Mouse (Mus musculus): ENCODE results near the gene Eps8. TPM values are rescaled to one million over a fixed set of nuclear protein-coding genes. Genes with fewer than 3 reads are reported as not detected.

The Eps8 gene
- polyA plus RNA-seq, 1 experiment, result 5.6 TPM

DNA sequence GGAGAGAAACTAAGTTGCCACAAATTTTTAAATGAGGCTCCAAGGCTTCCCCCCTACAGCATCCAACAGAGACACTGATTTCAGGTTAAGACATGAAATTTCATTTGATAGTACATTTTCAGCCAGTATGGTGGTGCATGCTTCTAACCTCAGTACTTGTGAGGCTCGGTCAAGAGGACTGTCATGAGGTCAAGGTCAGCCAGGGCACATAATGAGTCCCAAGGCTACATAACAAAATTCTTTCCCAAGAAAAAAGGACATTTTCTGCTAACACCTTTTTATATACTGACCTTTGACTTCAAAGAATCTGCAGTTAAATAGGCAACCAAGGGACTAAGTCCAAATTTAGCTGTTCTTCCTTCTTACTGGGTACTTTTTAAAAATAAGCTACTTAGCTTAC, 181.2 kb downstream of the Eps8 start:
- Histone ChIP-seq H3K27ac (ENCODE audit: insufficient read depth, low read length) (no peak overlapping the region; the same call in 1 of the 2 replicates), H3K27me3 (ENCODE audit: control insufficient read depth, insufficient read depth, low read length) (no peaks in the 10 kb centered on the region), H3K36me3 (ENCODE audit: control insufficient read depth, insufficient read depth, low read length) (peaks cover 2% of the 10 kb centered on the region; the same call in 1 of the 2 replicates), H3K4me3 (ENCODE audit: extremely low read depth, insufficient read depth, insufficient read length) (no peak overlapping the region), H3K4me1 (ENCODE audit: control insufficient read depth, insufficient read depth, insufficient read length) (peaks cover 5% of the 10 kb centered on the region; the same call in 1 of the 2 replicates)
- DNase-seq (ENCODE audit: low read depth in 1 of 2, low spot score in 2 of 2), result no peak
- WGBS, result 81% methylated on average over 1 of the region's 1 CpGs
- TF ChIP-seq CTCF (IDR thresholded peaks at IDR 0.05; ENCODE audit: extremely low read depth, insufficient read depth, insufficient read length, insufficient replicate concordance) (no peak), POLR2A (IDR thresholded peaks at IDR 0.05; ENCODE audit: low read depth, low read length) (no peak)

DNA sequence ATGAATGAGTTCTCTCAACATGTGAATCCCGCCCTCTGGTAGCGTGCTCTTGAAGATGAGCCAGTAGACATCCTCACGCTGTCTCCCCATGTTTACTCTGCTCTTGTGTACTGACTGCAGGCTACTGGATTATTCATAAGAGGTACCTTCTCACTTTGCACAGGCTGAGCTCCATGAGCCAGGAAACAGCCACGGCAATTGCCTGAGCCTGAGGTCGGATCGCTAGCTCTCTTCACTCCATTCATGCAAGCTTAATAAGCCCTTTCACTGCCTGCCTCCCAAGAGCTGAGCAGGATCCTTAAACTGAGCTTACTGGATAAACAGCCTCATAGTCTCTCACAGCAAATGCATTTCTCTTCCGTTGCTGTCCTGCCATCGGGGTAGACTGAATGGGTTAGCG, 182.5 kb downstream of the Eps8 start:
- Histone ChIP-seq H3K4me1 (ENCODE audit: control insufficient read depth, insufficient read depth, insufficient read length) (peaks cover 5% of the 10 kb centered on the region; the same call in 1 of the 2 replicates), H3K4me3 (ENCODE audit: extremely low read depth, insufficient read depth, insufficient read length) (no peak overlapping the region), H3K27ac (ENCODE audit: insufficient read depth, low read length) (no peak overlapping the region), H3K27me3 (ENCODE audit: control insufficient read depth, insufficient read depth, low read length) (no peaks in the 10 kb centered on the region), H3K36me3 (ENCODE audit: control insufficient read depth, insufficient read depth, low read length) (no peaks in the 10 kb centered on the region)
- 95% methylated on average over 9 of the region's 9 CpGs for WGBS
- no peak for DNase-seq (ENCODE audit: low read depth in 1 of 2, low spot score in 2 of 2)
- TF ChIP-seq POLR2A (IDR thresholded peaks at IDR 0.05; ENCODE audit: low read depth, low read length), result no peak
- no peak for TF ChIP-seq CTCF (IDR thresholded peaks at IDR 0.05; ENCODE audit: extremely low read depth, insufficient read depth, insufficient read length, insufficient replicate concordance)

DNA sequence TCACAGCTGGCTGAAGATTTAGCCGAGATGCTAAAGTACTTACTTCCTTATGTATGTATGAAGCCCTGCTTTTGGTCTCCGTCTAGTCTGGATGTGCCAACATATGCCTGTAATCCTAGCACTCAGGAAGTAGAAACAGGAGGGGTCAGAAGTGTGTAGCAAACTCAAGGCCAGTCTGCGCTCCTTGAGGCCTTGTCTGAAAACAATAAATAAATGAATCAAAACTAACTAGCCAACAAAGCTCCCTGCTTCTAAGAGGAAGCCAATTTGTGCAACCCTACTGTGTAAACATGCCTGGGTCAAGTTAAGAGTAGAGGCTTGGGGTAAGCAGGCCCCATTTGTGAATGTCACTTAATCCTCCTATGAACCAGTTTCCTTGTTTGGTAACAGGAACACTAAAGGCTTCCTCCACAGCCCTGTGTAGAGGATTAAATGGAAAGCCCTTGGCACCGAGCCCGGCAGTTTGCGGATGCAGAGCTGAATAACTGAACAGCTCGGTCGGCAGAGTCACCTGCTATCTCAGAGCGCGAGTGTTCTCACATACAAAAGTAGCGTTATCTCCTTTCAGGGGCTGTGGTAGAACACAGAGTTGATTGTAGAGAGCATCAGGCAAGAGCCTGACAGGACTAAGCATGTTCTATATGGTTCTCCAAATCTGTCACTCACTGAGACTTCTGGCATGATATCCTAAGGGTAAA, 183.6 kb downstream of the Eps8 start:
- peak overlapping the region; percentile 49; the same call in 1 of the 2 replicates for H3K27ac ChIP-seq (ENCODE audit: insufficient read depth, low read length)
- 35% methylated on average over 11 of the region's 11 CpGs for WGBS

DNA sequence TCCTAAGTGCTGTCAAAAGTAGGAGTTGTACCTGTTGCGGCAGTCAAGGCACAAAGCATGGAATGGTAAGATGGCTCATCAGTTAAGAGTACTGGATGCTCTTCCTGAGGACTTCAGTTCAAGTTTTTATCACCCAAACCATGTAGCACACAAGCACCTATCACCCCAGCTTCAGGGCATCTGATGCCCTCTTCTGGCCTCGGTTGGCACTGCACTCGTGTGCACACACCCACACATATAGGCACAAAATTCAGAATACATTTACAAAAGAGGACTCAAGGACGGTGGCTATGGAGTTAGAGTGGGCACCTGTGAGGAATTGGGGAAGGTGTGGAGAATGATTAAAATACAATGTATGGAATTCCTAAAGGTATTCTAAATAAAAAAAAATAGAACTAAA, 185.1 kb downstream of the Eps8 start:
- TF ChIP-seq CTCF (IDR thresholded peaks at IDR 0.05; ENCODE audit: extremely low read depth, insufficient read depth, insufficient read length, insufficient replicate concordance) (no peak), POLR2A (IDR thresholded peaks at IDR 0.05; ENCODE audit: low read depth, low read length) (no peak)
- no peak for DNase-seq (ENCODE audit: low read depth in 1 of 2, low spot score in 2 of 2)
- peaks cover 5% of the 10 kb centered on the region; the same call in 1 of the 2 replicates for H3K4me1 ChIP-seq (ENCODE audit: control insufficient read depth, insufficient read depth, insufficient read length)
- H3K36me3 ChIP-seq (ENCODE audit: control insufficient read depth, insufficient read depth, low read length), result no peaks in the 10 kb centered on the region
- no peak overlapping the region for H3K27ac ChIP-seq (ENCODE audit: insufficient read depth, low read length)
- no peaks in the 10 kb centered on the region for H3K27me3 ChIP-seq (ENCODE audit: control insufficient read depth, insufficient read depth, low read length)
- H3K4me3 ChIP-seq (ENCODE audit: extremely low read depth, insufficient read depth, insufficient read length), result no peak overlapping the region
- 95% methylated on average over 4 of the region's 4 CpGs for WGBS

More for the DNA sequence above, 183.6 kb downstream of the Eps8 start:
- no peak overlapping the region for H3K4me3 ChIP-seq (ENCODE audit: extremely low read depth, insufficient read depth, insufficient read length)
- H3K4me1 ChIP-seq (ENCODE audit: control insufficient read depth, insufficient read depth, insufficient read length), result peaks cover 5% of the 10 kb centered on the region; the same call in 1 of the 2 replicates
- TF ChIP-seq CTCF (IDR thresholded peaks at IDR 0.05; ENCODE audit: extremely low read depth, insufficient read depth, insufficient read length, insufficient replicate concordance) (no peak), POLR2A (IDR thresholded peaks at IDR 0.05; ENCODE audit: low read depth, low read length) (no peak)
- H3K27me3 ChIP-seq (ENCODE audit: control insufficient read depth, insufficient read depth, low read length), result no peaks in the 10 kb centered on the region
- peak in 1 of 2 experiments; percentile 45 for DNase-seq (ENCODE audit: low read depth in 1 of 2, low spot score in 2 of 2)
- H3K36me3 ChIP-seq (ENCODE audit: control insufficient read depth, insufficient read depth, low read length), result no peaks in the 10 kb centered on the region

DNA sequence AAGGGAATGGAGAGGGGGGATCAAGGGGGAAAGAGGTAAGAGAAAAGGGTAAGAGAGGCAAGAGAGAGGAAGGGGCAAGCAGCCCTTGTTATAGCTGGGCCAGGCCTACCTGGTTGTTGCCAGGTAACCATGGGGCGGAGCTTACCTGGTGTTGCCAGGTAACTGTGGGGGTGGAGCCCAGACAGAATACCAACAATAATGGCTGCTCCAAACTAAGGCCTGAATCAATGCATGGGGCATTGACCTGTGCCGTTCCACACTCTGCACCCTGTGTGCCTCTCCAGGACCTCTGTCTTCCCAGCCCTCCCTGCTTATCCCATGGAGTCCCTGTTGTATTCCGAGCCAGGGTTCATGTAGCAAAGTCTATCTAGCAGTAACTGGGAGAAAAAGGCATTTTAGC, 187.0 kb downstream of the Eps8 start:
- WGBS, result 94% methylated on average over 3 of the region's 3 CpGs
- Histone ChIP-seq H3K4me3 (ENCODE audit: extremely low read depth, insufficient read depth, insufficient read length) (no peak overlapping the region), H3K27me3 (ENCODE audit: control insufficient read depth, insufficient read depth, low read length) (no peaks in the 10 kb centered on the region), H3K4me1 (ENCODE audit: control insufficient read depth, insufficient read depth, insufficient read length) (peaks cover 3% of the 10 kb centered on the region; the same call in 1 of the 2 replicates), H3K27ac (ENCODE audit: insufficient read depth, low read length) (no peak overlapping the region), H3K36me3 (ENCODE audit: control insufficient read depth, insufficient read depth, low read length) (no peaks in the 10 kb centered on the region)
- TF ChIP-seq POLR2A (IDR thresholded peaks at IDR 0.05; ENCODE audit: low read depth, low read length) (no peak), CTCF (IDR thresholded peaks at IDR 0.05; ENCODE audit: extremely low read depth, insufficient read depth, insufficient read length, insufficient replicate concordance) (no peak)
- DNase-seq (ENCODE audit: low read depth in 1 of 2, low spot score in 2 of 2), result no peak

DNA sequence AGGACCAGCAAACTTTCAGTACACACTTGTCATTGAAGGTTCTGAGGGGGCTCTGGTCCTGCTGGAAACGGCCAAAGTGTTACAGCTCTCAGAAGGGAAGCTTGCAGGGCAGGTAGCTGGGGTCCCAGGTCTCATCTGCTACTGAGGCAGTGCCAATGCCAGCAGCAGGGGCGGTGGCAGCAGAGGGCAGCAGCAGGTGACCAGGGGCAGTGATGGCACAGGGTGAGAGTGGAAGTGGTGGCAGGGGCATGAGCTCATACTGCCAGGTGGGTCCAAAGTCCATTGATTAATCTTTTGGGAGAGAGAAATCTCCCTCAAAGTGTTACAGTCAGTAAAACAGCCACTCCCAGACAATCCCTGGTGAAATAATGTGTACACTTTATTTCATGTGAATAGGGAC, 188.4 kb downstream of the Eps8 start:
- Histone ChIP-seq H3K36me3 (ENCODE audit: control insufficient read depth, insufficient read depth, low read length) (no peaks in the 10 kb centered on the region), H3K4me3 (ENCODE audit: extremely low read depth, insufficient read depth, insufficient read length) (no peak overlapping the region), H3K27me3 (ENCODE audit: control insufficient read depth, insufficient read depth, low read length) (no peaks in the 10 kb centered on the region), H3K27ac (ENCODE audit: insufficient read depth, low read length) (no peak overlapping the region), H3K4me1 (ENCODE audit: control insufficient read depth, insufficient read depth, insufficient read length) (no peaks in the 10 kb centered on the region)
- DNase-seq (ENCODE audit: low read depth in 1 of 2, low spot score in 2 of 2), result no peak
- no peak for TF ChIP-seq POLR2A (IDR thresholded peaks at IDR 0.05; ENCODE audit: low read depth, low read length)
- TF ChIP-seq CTCF (IDR thresholded peaks at IDR 0.05; ENCODE audit: extremely low read depth, insufficient read depth, insufficient read length, insufficient replicate concordance), result no peak
- 88% methylated on average over 2 of the region's 2 CpGs for WGBS

DNA sequence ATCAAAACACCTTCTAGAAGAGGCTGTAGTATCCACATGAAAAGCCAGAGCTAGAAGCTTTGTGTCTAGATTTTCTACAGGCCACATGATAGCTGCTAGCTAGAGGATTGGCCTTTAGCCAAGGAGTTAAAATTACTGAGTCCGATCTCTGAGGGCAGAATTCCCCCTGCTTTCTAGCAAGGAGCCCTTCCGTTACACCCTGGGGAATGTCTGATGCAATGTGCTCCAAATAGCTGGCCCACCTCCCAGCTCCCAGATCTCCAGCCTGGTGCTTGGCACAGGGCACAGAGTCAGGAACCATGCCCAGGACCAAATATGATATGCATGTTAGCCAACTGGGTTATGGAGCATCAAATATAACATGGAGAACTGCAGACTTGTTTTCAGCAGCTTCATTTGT, 189.4 kb downstream of the Eps8 start:
- Histone ChIP-seq H3K36me3 (ENCODE audit: control insufficient read depth, insufficient read depth, low read length) (no peaks in the 10 kb centered on the region), H3K4me1 (ENCODE audit: control insufficient read depth, insufficient read depth, insufficient read length) (no peaks in the 10 kb centered on the region), H3K27ac (ENCODE audit: insufficient read depth, low read length) (no peak overlapping the region; the same call in 1 of the 2 replicates), H3K27me3 (ENCODE audit: control insufficient read depth, insufficient read depth, low read length) (no peaks in the 10 kb centered on the region), H3K4me3 (ENCODE audit: extremely low read depth, insufficient read depth, insufficient read length) (no peak overlapping the region)
- TF ChIP-seq POLR2A (IDR thresholded peaks at IDR 0.05; ENCODE audit: low read depth, low read length) (no peak), CTCF (IDR thresholded peaks at IDR 0.05; ENCODE audit: extremely low read depth, insufficient read depth, insufficient read length, insufficient replicate concordance) (no peak)
- DNase-seq (ENCODE audit: low read depth in 1 of 2, low spot score in 2 of 2), result no peak
- 66% methylated on average over 2 of the region's 2 CpGs for WGBS
